Mouse (Mus musculus) G1E (cell line): ENCODE data around the gene Sost.

Source experiments
- CTCF ChIP-seq: IDR thresholded peaks from 2 replicates; pipeline ENCODE4 v1.5.1; 2012; ENCODE audit warnings: low read depth, low read length, inconsistent platforms, mixed read lengths
- GATA1 ChIP-seq: IDR thresholded peaks from 2 replicates; pipeline ENCODE4 v1.6.1; 2012; ENCODE audit warnings: borderline replicate concordance, low read length, inconsistent platforms, mixed read lengths

DNA sequence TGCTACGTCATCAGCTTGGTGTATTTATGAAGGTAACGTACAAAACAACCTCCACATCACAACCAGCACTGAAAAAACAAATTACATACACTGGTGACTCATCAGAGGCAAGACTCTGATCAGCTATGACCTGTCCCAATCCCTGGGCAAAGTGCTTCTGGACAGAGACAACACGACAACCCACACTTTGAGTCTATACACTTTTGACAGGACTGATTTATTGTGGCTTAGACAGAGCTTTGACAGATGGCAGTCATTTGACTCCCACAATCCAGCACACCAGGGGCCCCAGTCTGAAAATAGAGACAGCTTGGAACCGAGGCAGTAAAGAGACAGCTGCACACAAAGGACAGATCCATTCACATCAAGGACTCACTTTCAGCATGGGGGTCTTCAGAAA lies 32.7 kb upstream of the Sost start:
- TF ChIP-seq CTCF (no peak), GATA1 (no peak)
